Mouse (Mus musculus) liver, embryonic 12.5 days (tissue): Measurements from ENCODE around the gene Wdfy3. TPM values are rescaled to one million over a fixed set of nuclear protein-coding genes. Genes with fewer than 3 reads are reported as not detected.
A peak's percentile ranks its signal among the peaks of the same experiment; 100 is the strongest.

ENCODE experiments used
- ATAC-seq: fragments of 200-750 bp; cut with Nextera tagmentation; 2 replicates; pipeline ENCODE4 v1.8.0; 2017; ENCODE audit warnings: moderate number of reproducible peaks, mild to moderate bottlenecking, moderate library complexity
- H3K27ac ChIP-seq: fragments of 300-500 bp; sonication (generic); 2 replicates; pipeline ENCODE4 v1.5.1; 2016; ENCODE audit warnings: mild to moderate bottlenecking
- H3K27me3 ChIP-seq: fragments of 300-500 bp; sonication (generic); replicated peaks from 2 replicates; pipeline ENCODE4 v1.6.1; 2016; ENCODE audit warnings: mild to moderate bottlenecking, moderate library complexity
- H3K36me3 ChIP-seq: fragments of 300-500 bp; sonication (generic); 2 replicates; pipeline ENCODE4 v1.6.1; 2016; ENCODE audit warnings: mild to moderate bottlenecking, moderate library complexity
- H3K4me1 ChIP-seq: fragments of 300-500 bp; sonication (generic); 2 replicates; pipeline ENCODE4 v1.6.1; 2016
- H3K4me2 ChIP-seq: fragments of 300-500 bp; sonication (generic); 2 replicates; pipeline ENCODE4 v1.6.1; 2016; ENCODE audit warnings: mild to moderate bottlenecking, moderate library complexity
- H3K4me3 ChIP-seq: fragments of 300-500 bp; sonication (generic); 2 replicates; pipeline ENCODE4 v1.5.1; 2016; ENCODE audit warnings: mild to moderate bottlenecking, moderate library complexity
- H3K9ac ChIP-seq: fragments of 300-500 bp; sonication (generic); 2 replicates; pipeline ENCODE4 v1.6.1; 2016; ENCODE audit warnings: mild to moderate bottlenecking, moderate library complexity
- H3K9me3 ChIP-seq: fragments of 300-500 bp; sonication (generic); replicated peaks from 2 replicates; pipeline ENCODE4 v1.6.1; 2016; ENCODE audit warnings: mild to moderate bottlenecking, moderate library complexity
- WGBS: fragments of 180-500 bp; shearing (Covaris S2); methylation state at CpG from one replicate; pipeline ENCODE4 v1.1.7; 2016; ENCODE audit not compliant: insufficient replicate concordance; 5-methylcytosine and 5-hydroxymethylcytosine counted together
- polyA plus RNA-seq: library from polyadenylated mRNA; unstranded; fragments of >200 nt; fragmentation: Nextera tagmentation; extraction: Ambion mirVana; gene quantifications from 2 replicates; pipeline ENCODE4 v1.2.1, GENCODE M21; 2016

Gene Wdfy3
- polyA plus RNA-seq, 1 experiment from 2014 or later = 7.4 TPM

GRCm38 (mm10) chr5:101962824-101963223, 106.9 kb downstream of the Wdfy3 start:
- Histone ChIP-seq H3K4me3 (no peak overlapping the region), H3K9me3 (no peaks in the 10 kb centered on the region), H3K27ac (no peak overlapping the region), H3K27me3 (no peaks in the 10 kb centered on the region), H3K4me2 (no peak overlapping the region), H3K9ac (no peak overlapping the region), H3K4me1 (peaks cover 5% of the 10 kb centered on the region), H3K36me3 (peaks cover 43% of the 10 kb centered on the region)
- 83% methylated on average over 4 of the region's 4 CpGs for WGBS
- ATAC-seq = no peak

DNA sequence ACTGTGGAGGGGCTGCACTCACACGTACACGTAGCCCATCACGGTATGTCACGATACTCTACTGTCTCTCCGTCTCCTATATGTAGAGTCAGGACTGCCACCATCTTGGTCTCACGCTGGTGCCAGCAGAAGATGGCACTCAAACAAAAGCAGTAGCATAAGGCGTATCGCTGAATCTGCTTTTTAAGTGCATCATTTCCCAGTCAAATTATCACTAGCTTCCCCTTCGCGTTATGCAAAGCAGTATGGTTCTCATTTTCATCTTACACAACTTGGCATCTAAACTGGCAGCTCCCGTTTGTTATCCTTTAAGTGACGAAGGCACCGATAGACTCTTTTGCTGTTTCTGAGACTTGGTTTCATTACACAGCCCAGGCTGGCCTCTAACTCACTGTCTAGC, 110.4 kb downstream of the Wdfy3 start:
- H3K4me3 ChIP-seq = no peak overlapping the region
- 92% methylated on average over 13 of the region's 13 CpGs for WGBS
- no peak for ATAC-seq
- no peaks in the 10 kb centered on the region for H3K4me1 ChIP-seq
- no peak overlapping the region for H3K4me2 ChIP-seq
- no peaks in the 10 kb centered on the region for H3K9me3 ChIP-seq
- H3K9ac ChIP-seq = no peak overlapping the region
- H3K27ac ChIP-seq = no peak overlapping the region
- peaks cover 60% of the 10 kb centered on the region for H3K36me3 ChIP-seq
- no peaks in the 10 kb centered on the region for H3K27me3 ChIP-seq

GRCm38 (mm10) chr5:101958941-101959340, 110.8 kb downstream of the Wdfy3 start:
- Histone ChIP-seq H3K36me3 (peaks cover 64% of the 10 kb centered on the region), H3K4me2 (no peak overlapping the region), H3K9me3 (no peaks in the 10 kb centered on the region), H3K9ac (no peak overlapping the region), H3K4me3 (no peak overlapping the region), H3K27me3 (no peaks in the 10 kb centered on the region), H3K4me1 (no peaks in the 10 kb centered on the region), H3K27ac (no peak overlapping the region)
- ATAC-seq = no peak
- 86% methylated on average over 4 of the region's 4 CpGs for WGBS

DNA sequence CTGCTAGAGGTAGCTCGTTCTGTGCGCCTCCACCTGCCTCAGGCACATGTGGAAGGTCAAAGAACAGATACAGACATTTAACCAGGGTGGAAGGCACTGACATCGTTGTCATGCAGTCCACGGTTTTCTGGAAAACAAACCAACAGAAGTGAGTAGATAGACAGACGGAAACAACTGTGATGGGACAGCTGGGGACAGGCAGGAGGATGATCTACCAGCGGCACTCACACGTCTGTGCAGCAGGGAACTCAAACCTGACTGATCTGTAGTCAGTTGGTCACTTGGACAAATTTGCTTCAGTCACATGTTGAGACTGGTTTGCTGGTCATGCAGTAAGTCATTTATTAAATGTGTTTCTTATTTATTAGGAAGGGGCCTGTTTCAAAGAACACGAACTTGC, 112.3 kb downstream of the Wdfy3 start:
- no peak for ATAC-seq
- Histone ChIP-seq H3K9ac (no peak overlapping the region), H3K4me3 (no peak overlapping the region), H3K27me3 (no peaks in the 10 kb centered on the region), H3K4me2 (no peak overlapping the region), H3K36me3 (peaks cover 69% of the 10 kb centered on the region), H3K9me3 (no peaks in the 10 kb centered on the region), H3K4me1 (no peaks in the 10 kb centered on the region), H3K27ac (no peak overlapping the region)
- WGBS = 86% methylated on average over 8 of the region's 8 CpGs

- no peak for ATAC-seq
- no peaks in the 10 kb centered on the region for H3K9me3 ChIP-seq
- no peak overlapping the region for H3K4me3 ChIP-seq
- no peak overlapping the region for H3K9ac ChIP-seq
- H3K4me1 ChIP-seq = no peaks in the 10 kb centered on the region
- H3K27ac ChIP-seq = no peak overlapping the region
- H3K36me3 ChIP-seq = peaks cover 71% of the 10 kb centered on the region
- no peaks in the 10 kb centered on the region for H3K27me3 ChIP-seq
- WGBS = 77% methylated on average over 16 of the region's 16 CpGs
- no peak overlapping the region for H3K4me2 ChIP-seq
Measured at GRCm38 (mm10) chr5:101954393-101955340, 115.1 kb downstream of the Wdfy3 start.

GRCm38 (mm10) chr5:101951918-101952317, 117.8 kb downstream of the Wdfy3 start:
- no peak overlapping the region for H3K27ac ChIP-seq
- WGBS = 48% methylated on average over 1 of the region's 1 CpGs
- H3K9me3 ChIP-seq = no peaks in the 10 kb centered on the region
- no peak overlapping the region for H3K4me3 ChIP-seq
- H3K4me1 ChIP-seq = no peaks in the 10 kb centered on the region
- H3K4me2 ChIP-seq = no peak overlapping the region
- H3K36me3 ChIP-seq = peaks cover 84% of the 10 kb centered on the region
- H3K27me3 ChIP-seq = no peaks in the 10 kb centered on the region
- no peak for ATAC-seq
- H3K9ac ChIP-seq = no peak overlapping the region

- H3K4me1 ChIP-seq = no peaks in the 10 kb centered on the region
- no peak overlapping the region for H3K27ac ChIP-seq
- no peaks in the 10 kb centered on the region for H3K27me3 ChIP-seq
- no peaks in the 10 kb centered on the region for H3K9me3 ChIP-seq
- H3K9ac ChIP-seq = no peak overlapping the region
- no peak for ATAC-seq
- WGBS = 69% methylated on average over 8 of the region's 8 CpGs
- no peak overlapping the region for H3K4me3 ChIP-seq
- H3K36me3 ChIP-seq = peaks cover 77% of the 10 kb centered on the region
- no peak overlapping the region for H3K4me2 ChIP-seq
Measured at GRCm38 (mm10) chr5:101949323-101949722, 120.4 kb downstream of the Wdfy3 start.

DNA sequence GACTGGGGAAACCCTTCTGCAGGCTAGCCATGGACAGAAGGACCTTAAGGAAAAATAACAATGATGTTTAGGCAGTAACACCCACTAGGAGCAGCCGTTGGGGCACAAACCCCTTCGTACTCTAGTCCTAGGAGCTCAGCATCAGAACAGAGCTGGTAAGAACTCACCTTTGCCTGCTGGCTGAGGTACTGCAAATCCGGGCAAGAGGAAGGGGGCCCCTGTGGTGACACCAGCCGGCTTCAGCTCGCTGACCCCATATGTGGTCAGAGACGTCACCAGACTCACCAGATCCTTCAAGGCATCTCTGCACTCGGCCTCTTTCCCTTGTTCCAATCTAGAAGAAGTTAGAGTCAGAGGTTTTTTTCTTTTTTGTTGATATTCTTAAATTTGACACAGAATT, 121.1 kb downstream of the Wdfy3 start:
- Histone ChIP-seq H3K9me3 (no peaks in the 10 kb centered on the region), H3K4me3 (no peak overlapping the region), H3K9ac (no peak overlapping the region), H3K4me1 (no peaks in the 10 kb centered on the region), H3K36me3 (peaks cover 78% of the 10 kb centered on the region), H3K4me2 (no peak overlapping the region), H3K27ac (no peak overlapping the region), H3K27me3 (no peaks in the 10 kb centered on the region)
- WGBS = 82% methylated on average over 7 of the region's 7 CpGs
- no peak for ATAC-seq

DNA sequence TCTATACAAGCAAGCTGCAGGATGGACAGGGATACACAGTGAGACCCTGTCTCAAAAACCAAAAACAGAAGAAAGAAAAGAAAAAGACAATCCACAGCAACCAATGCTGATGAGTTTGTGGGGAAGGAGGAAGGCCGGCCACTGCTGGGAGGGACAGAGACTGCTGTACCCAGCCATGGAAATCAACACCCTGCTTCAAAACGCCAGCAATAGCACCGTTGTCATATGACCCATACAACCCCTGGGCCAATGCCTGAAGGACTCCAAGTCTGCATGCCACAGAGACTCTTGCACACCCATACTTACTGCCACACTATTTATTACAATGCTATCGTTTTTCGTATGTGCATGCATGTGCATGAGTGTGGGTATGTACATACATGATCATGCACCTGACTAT, 124.0 kb downstream of the Wdfy3 start:
- Histone ChIP-seq H3K9ac (no peak overlapping the region), H3K27me3 (no peaks in the 10 kb centered on the region), H3K4me3 (no peak overlapping the region), H3K4me1 (no peaks in the 10 kb centered on the region), H3K4me2 (no peak overlapping the region), H3K36me3 (peaks cover 87% of the 10 kb centered on the region), H3K9me3 (no peaks in the 10 kb centered on the region), H3K27ac (no peak overlapping the region)
- ATAC-seq = no peak
- WGBS = 90% methylated on average over 5 of the region's 5 CpGs

DNA sequence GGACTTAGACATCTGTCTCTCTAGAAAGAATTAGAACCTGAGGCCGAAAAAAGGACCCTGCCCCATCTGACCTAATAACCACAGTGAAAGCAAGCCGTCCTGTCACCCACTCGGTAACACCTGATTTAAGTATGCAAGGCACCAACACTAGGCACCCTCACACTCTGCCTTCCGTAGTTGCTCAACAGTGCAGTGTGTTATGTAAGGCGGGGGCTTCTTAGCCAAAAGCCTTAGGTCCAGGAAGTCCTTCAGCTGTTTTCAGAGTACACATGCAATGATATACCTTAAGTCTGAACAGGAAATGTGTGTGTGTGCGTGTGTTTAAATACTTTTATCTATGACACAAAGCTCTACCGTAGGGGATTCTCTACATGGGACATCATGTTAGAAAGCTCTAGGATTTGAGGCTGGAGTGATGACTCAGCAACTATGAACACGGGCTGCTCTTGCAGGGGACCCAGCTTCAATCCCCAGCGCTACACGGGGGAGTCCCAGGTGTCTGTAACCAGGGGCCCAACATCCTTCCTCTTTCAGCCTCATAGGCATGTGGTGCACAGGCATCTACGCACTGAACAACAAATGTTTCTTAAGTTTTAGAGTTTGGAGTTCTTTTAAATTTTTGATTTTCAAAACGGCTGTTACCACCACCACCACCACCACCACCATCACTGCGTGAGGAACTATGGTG, 131.7 kb downstream of the Wdfy3 start:
- Histone ChIP-seq H3K27me3 (no peaks in the 10 kb centered on the region), H3K9ac (no peak overlapping the region), H3K4me2 (no peak overlapping the region), H3K27ac (no peak overlapping the region), H3K4me3 (no peak overlapping the region), H3K36me3 (peaks cover 79% of the 10 kb centered on the region), H3K4me1 (no peaks in the 10 kb centered on the region), H3K9me3 (no peaks in the 10 kb centered on the region)
- ATAC-seq = no peak; the same call in 1 of the 2 replicates
- WGBS = 74% methylated on average over 13 of the region's 13 CpGs

- Histone ChIP-seq H3K4me2 (no peak overlapping the region), H3K9ac (no peak overlapping the region), H3K4me1 (no peaks in the 10 kb centered on the region), H3K36me3 (peaks cover 74% of the 10 kb centered on the region), H3K9me3 (no peaks in the 10 kb centered on the region), H3K4me3 (no peak overlapping the region), H3K27ac (no peak overlapping the region), H3K27me3 (no peaks in the 10 kb centered on the region)
- ATAC-seq = no peak
- 86% methylated on average over 21 of the region's 21 CpGs for WGBS
Measured at GRCm38 (mm10) chr5:101937362-101937761, 132.4 kb downstream of the Wdfy3 start.

DNA sequence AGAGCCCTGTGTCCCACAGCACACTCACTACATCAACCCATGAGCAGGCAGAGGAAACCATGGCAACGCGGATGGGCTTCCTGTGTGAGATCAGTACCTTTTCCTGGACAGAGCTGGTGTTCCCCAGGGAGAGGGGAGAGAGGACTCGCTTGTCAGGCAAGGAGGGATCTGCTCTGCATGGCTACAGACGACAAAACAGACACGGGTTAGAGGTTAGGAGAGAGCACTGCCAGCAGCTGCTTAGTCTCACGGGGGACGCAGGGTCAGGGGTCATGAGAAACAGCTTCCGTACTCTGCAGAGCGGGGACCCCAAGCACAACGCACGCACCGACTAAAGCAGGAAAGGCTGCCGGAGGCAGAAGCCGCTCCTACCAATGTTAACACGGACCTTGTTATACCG, 133.8 kb downstream of the Wdfy3 start:
- H3K27me3 ChIP-seq = no peaks in the 10 kb centered on the region
- H3K9ac ChIP-seq = no peak overlapping the region
- peaks cover 71% of the 10 kb centered on the region for H3K36me3 ChIP-seq
- H3K4me2 ChIP-seq = no peak overlapping the region
- H3K27ac ChIP-seq = 0 out of 2 replicates have a peak overlapping the region, but pooled peaks have one; percentile 14
- WGBS = 80% methylated on average over 16 of the region's 16 CpGs
- peak; percentile 24; the same call in 1 of the 2 replicates for ATAC-seq
- no peaks in the 10 kb centered on the region for H3K4me1 ChIP-seq
- H3K4me3 ChIP-seq = no peak overlapping the region
- no peaks in the 10 kb centered on the region for H3K9me3 ChIP-seq
